ENCODE assay signal across 8 mouse cellular contexts in genomic region chr15:89477091-89477491, GRCm38 (mm10). TPM values are rescaled to one million over a fixed set of nuclear protein-coding genes. Genes with fewer than 3 reads are reported as not detected.
A peak's percentile ranks its signal among the peaks of the same experiment; 100 is the strongest.
DNase-seq lines count a peak whose midpoint lies in the region; ATAC-seq and TF ChIP-seq lines count a peak whose summit lies in the region.

TSS of gene Arsa (minus strand) at chr15:89477425.

- peaks cover 16% of the 10 kb centered on the region for H3K4me1 ChIP-seq in thymus, adult 2 months (replicated peaks; ENCODE audit: control insufficient read depth, insufficient read depth, low read length)
- peaks cover 13% of the 10 kb centered on the region for H3K4me1 ChIP-seq in forebrain, embryonic 15.5 days
- peaks cover 7% of the 10 kb centered on the region for H3K4me1 ChIP-seq in hindbrain, postnatal 0 days (ENCODE audit: insufficient read depth, low read length)
- H3K4me1 ChIP-seq in limb, embryonic 10.5 days: peaks cover 15% of the 10 kb centered on the region
- H3K4me1 ChIP-seq in midbrain, embryonic 15.5 days: peaks cover 24% of the 10 kb centered on the region

- H3K9ac ChIP-seq in forebrain, embryonic 15.5 days (replicated peaks): peak within 1 kb of the TSS; percentile 65
- H3K9ac ChIP-seq in hindbrain, postnatal 0 days (replicated peaks; ENCODE audit: low read length): peak within 1 kb of the TSS; percentile 61
- H3K9ac ChIP-seq in midbrain, embryonic 15.5 days: peak within 1 kb of the TSS; percentile 78

- ATAC-seq in forebrain, embryonic 15.5 days (replicated peaks): no peak
- no peak for ATAC-seq in hindbrain, postnatal 0 days
- ATAC-seq in midbrain, embryonic 15.5 days (replicated peaks): no peak
- no peak for ATAC-seq in erythroid progenitor cell, adult 5-6 weeks (replicated peaks; ENCODE audit: low FRiP score, poor library complexity, severe bottlenecking)

- H3K36me3 ChIP-seq in thymus, adult 2 months (ENCODE audit: control insufficient read depth, insufficient read depth, low read length): no peaks in the 10 kb centered on the region
- H3K36me3 ChIP-seq in forebrain, embryonic 15.5 days: no peaks in the 10 kb centered on the region
- H3K36me3 ChIP-seq in hindbrain, postnatal 0 days (ENCODE audit: insufficient read depth, low read length): no peaks in the 10 kb centered on the region
- H3K36me3 ChIP-seq in limb, embryonic 10.5 days: 0 out of 2 replicates have a peak, but pooled peaks cover 3% of the 10 kb centered on the region
- no peaks in the 10 kb centered on the region for H3K36me3 ChIP-seq in midbrain, embryonic 15.5 days (replicated peaks)

- no peak for TF ChIP-seq POLR2A in thymus, adult 2 months (IDR thresholded peaks at IDR 0.05; ENCODE audit: control insufficient read depth, extremely low read depth, insufficient read depth, low read length, poor library complexity)

- H3K27me3 ChIP-seq in thymus, adult 2 months (ENCODE audit: control insufficient read depth, insufficient read depth, low read length): no peaks in the 10 kb centered on the region
- no peaks in the 10 kb centered on the region for H3K27me3 ChIP-seq in forebrain, embryonic 15.5 days
- no peaks in the 10 kb centered on the region for H3K27me3 ChIP-seq in hindbrain, postnatal 0 days (ENCODE audit: insufficient read depth, low read length)
- H3K27me3 ChIP-seq in limb, embryonic 10.5 days (ENCODE audit: low read depth, poor library complexity, severe bottlenecking): no peaks in the 10 kb centered on the region
- H3K27me3 ChIP-seq in midbrain, embryonic 15.5 days (replicated peaks): no peaks in the 10 kb centered on the region

- 87% methylated on average over 9 of the region's 9 CpGs for WGBS in thymus, adult 2 months
- 35% methylated on average over 9 of the region's 9 CpGs for WGBS in forebrain, embryonic 15.5 days
- 37% methylated on average over 9 of the region's 9 CpGs for WGBS in hindbrain, postnatal 0 days
- WGBS in limb, embryonic 10.5 days: 30% methylated on average over 9 of the region's 9 CpGs
- WGBS in midbrain, embryonic 15.5 days: 32% methylated on average over 9 of the region's 9 CpGs

- peak within 1 kb of the TSS; percentile 80 for H3K4me2 ChIP-seq in forebrain, embryonic 15.5 days (replicated peaks)
- peak within 1 kb of the TSS; percentile 90 for H3K4me2 ChIP-seq in hindbrain, postnatal 0 days (ENCODE audit: low read depth, low read length)
- peak within 1 kb of the TSS; percentile 95 for H3K4me2 ChIP-seq in midbrain, embryonic 15.5 days

- DNase-seq in thymus, adult 2 months: no peak
- DNase-seq in thymus, postnatal 25 days: no peak
- no peak for DNase-seq in hindbrain, postnatal 0 days (ENCODE audit: low spot score)
- no peak for DNase-seq in limb, embryonic 10.5 days (ENCODE audit: low spot score)
- DNase-seq in thymus, adult 18-20 months: no peak

- H3K27ac ChIP-seq in thymus, adult 2 months (ENCODE audit: control insufficient read depth, insufficient read depth, low read length): 0 out of 2 replicates have a peak within 1 kb of the TSS, but pooled peaks have one; percentile 1
- peak within 1 kb of the TSS; percentile 89 for H3K27ac ChIP-seq in forebrain, embryonic 15.5 days (replicated peaks)
- peak within 1 kb of the TSS; percentile 80 for H3K27ac ChIP-seq in hindbrain, postnatal 0 days
- peak within 1 kb of the TSS; percentile 83 for H3K27ac ChIP-seq in limb, embryonic 10.5 days
- H3K27ac ChIP-seq in midbrain, embryonic 15.5 days: peak within 1 kb of the TSS; percentile 89

- peak within 1 kb of the TSS; percentile 85 for H3K4me3 ChIP-seq in thymus, adult 2 months (ENCODE audit: control insufficient read depth, insufficient read depth, low read length)
- peak within 1 kb of the TSS; percentile 61 for H3K4me3 ChIP-seq in forebrain, embryonic 15.5 days
- peak within 1 kb of the TSS; percentile 44 for H3K4me3 ChIP-seq in hindbrain, postnatal 0 days (ENCODE audit: low read length)
- peak within 1 kb of the TSS; percentile 59 for H3K4me3 ChIP-seq in limb, embryonic 10.5 days
- H3K4me3 ChIP-seq in midbrain, embryonic 15.5 days: peak within 1 kb of the TSS; percentile 73

- TF ChIP-seq CTCF in thymus, adult 2 months (IDR thresholded peaks at IDR 0.05; ENCODE audit: borderline replicate concordance, control insufficient read depth, extremely low read depth, insufficient read depth, low read length, poor library complexity): no peak
- TF ChIP-seq CTCF in hindbrain, postnatal 0 days (IDR thresholded peaks at IDR 0.05; ENCODE audit: low read depth): no peak

- H3K9me3 ChIP-seq in forebrain, embryonic 15.5 days: no peaks in the 10 kb centered on the region
- H3K9me3 ChIP-seq in hindbrain, postnatal 0 days (ENCODE audit: low read length): no peaks in the 10 kb centered on the region
- no peaks in the 10 kb centered on the region for H3K9me3 ChIP-seq in limb, embryonic 10.5 days (replicated peaks)
- H3K9me3 ChIP-seq in midbrain, embryonic 15.5 days: no peaks in the 10 kb centered on the region

RNA-seq across cellular contexts. Expression of gene Arsa, which starts in this region (rescaled TPM):
- 37.9 and 43.0 TPM in 2 replicates for polyA plus RNA-seq in thymus, adult 2 months (2012; rRNA removed)
- 23.6 and 23.8 TPM in 2 replicates for polyA plus RNA-seq in forebrain, embryonic 15.5 days (2015; fragmentation: Nextera tagmentation; extraction: Ambion mirVana)
- 34.6 and 35.8 TPM in 2 replicates for total RNA-seq in hindbrain, postnatal 0 days (2014; rRNA removed)
- 28.5 and 28.9 TPM in 2 replicates for polyA plus RNA-seq in hindbrain, postnatal 0 days (2015; fragmentation: Nextera tagmentation; extraction: Ambion mirVana)
- 9.6 and 11.2 TPM in 2 replicates for polyA plus RNA-seq in limb, embryonic 10.5 days (2016; fragmentation: Nextera tagmentation; extraction: Ambion mirVana)
- 31.9 and 32.3 TPM in 2 replicates for polyA plus RNA-seq in midbrain, embryonic 15.5 days (2015; fragmentation: Nextera tagmentation; extraction: Ambion mirVana)
- 2.5 and 2.9 TPM in 2 replicates for total RNA-seq in erythroid progenitor cell, adult 5-6 weeks (2015; ENCODE audit: low replicate concordance)
- 2.1 and 3.7 TPM in 2 replicates for total RNA-seq in erythroid progenitor cell, adult 5-6 weeks (2017; ENCODE audit: low replicate concordance)

Comparison
In these comparisons a context has a peak if more than half of its experiments do, and no peak if none do; other contexts are left out.
1. H3K27ac ChIP-seq: peak in every context shown above with its lines; median percentile 89 in forebrain, embryonic 15.5 days; 89 in midbrain, embryonic 15.5 days; 83 in limb, embryonic 10.5 days; 80 in hindbrain, postnatal 0 days; 1 in thymus, adult 2 months.